Mouse (Mus musculus) megakaryocyte, embryonic 14.5 days (primary cell): Measurements from ENCODE around the gene Vsig10.

ENCODE experiments used
- FLI1 ChIP-seq: IDR thresholded peaks from 2 replicates; pipeline ENCODE4 v1.6.1; 2012; ENCODE audit warnings: low read length, inconsistent platforms, mixed read lengths
- GATA1 ChIP-seq: IDR thresholded peaks from 3 replicates; pipeline ENCODE4 v1.6.1; 2012; ENCODE audit warnings: mixed read lengths, low read length, inconsistent platforms, borderline replicate concordance

GRCm38 (mm10) chr5:117295011-117295410, 23.9 kb upstream of the Vsig10 start:
- TF ChIP-seq GATA1 (no peak), FLI1 (no peak)
